Mouse (Mus musculus) spleen, postnatal 0 days (tissue): ENCODE data around the gene Slc4a10. TPM values are rescaled to one million over a fixed set of nuclear protein-coding genes. Genes with fewer than 3 reads are reported as not detected.

ENCODE experiments used
- polyA plus RNA-seq: library from polyadenylated mRNA; unstranded; fragments of >200 nt; fragmentation: Nextera tagmentation; extraction: Ambion mirVana; gene quantifications from 2 replicates; pipeline ENCODE4 v1.2.1, GENCODE M21; 2015

Slc4a10 gene
- polyA plus RNA-seq: 0.07 and 0.17 TPM in 2 replicates

GRCm38 (mm10) chr2:62046421-62046845, at the start of gene Slc4a10:
Slc4a10 (plus strand) TSS chr2:62046462.

Other genes starting within 250 kb of the Slc4a10 start
- gene Tbr1, start 243.5 kb upstream of the Slc4a10 start, polyA plus RNA-seq: not detected in 2 replicates